Mouse (Mus musculus) splenic B cell, adult 2 months (primary cell): ENCODE results near the gene Tbc1d10b.

Experiments
- DNase-seq: peaks from one replicate; pipeline ENCODE4 v3.0.0-alpha.2; 2011; ENCODE audit warnings: low read depth, low spot score
- H3K27me3 ChIP-seq: 2 replicates; pipeline ENCODE4 v1.6.1; 2012; ENCODE audit warnings: mild to moderate bottlenecking, low read length, moderate library complexity, mixed read lengths; ENCODE audit not compliant: control insufficient read depth, poor library complexity, insufficient read depth, severe bottlenecking
- H3K36me3 ChIP-seq: 2 replicates; pipeline ENCODE4 v1.6.1; 2012; ENCODE audit warnings: mild to moderate bottlenecking, low read length, moderate library complexity, mixed read lengths; ENCODE audit not compliant: control insufficient read depth, poor library complexity, insufficient read depth, severe bottlenecking

Gene Tbc1d10b

DNA sequence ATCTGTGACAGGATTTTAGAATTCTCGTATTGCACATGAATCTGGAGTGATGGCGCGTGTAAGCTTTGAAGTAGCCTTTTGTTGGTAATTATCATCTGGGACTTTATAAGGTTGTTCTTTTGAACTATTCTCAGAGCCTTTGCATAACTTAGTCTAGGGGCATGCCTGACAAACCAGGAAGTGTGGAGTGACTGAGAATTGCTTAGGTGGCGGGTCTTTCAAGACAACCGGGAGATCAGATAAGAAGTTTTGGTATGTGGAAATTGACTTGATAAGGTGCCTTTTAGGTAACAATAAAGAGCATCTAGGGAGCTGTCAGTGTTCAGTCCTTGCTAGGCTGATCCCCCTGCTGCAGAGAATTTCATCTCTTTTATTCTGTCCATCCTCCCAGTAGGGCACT is 41.8 kb downstream of the Tbc1d10b start:
- Histone ChIP-seq H3K27me3 (no peaks in the 10 kb centered on the region), H3K36me3 (no peaks in the 10 kb centered on the region)
- no peak for DNase-seq

DNA sequence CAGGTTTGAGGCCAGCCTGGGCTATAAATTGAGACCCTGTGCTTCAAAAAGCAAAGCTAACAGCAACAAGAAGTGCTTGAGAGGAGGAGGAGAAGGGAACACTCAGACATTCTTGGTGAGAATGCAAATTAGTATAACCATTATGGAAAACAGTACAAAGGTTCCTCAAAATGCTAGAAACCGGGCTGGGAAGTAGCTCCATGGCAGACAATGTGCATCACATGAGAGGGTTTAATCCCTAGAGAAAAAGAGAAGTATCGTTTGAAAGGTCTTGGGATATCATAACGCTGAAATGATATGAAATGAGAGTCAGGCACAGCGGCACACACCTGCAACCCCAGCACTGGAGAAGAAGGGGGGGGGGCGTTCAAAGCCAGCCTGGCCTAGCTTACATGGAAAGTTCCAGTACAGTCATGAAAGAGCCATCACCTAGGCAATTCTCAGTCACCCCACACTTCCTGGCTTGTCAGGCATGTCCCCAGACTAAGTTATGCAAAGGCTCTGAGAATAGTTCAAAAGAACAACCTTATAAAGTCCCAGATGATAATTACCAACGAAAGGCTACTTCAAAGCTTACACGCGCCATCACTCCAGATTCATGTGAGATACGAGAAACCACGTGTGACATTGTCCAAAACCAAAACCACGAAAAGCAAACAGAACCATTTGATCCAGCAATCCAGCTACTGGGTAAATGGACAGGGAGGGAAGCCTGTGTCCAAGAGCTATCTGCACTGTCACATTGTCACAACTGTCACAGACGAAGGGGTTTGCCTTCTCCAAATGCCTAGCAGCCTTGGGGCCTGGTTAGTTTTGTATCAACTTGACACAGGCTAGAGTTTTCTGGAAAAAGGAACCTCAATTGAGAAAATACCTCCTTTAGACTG is 42.4 kb downstream of the Tbc1d10b start:
- peak; percentile 64 for DNase-seq
- no peaks in the 10 kb centered on the region for H3K36me3 ChIP-seq
- H3K27me3 ChIP-seq: no peaks in the 10 kb centered on the region

DNA sequence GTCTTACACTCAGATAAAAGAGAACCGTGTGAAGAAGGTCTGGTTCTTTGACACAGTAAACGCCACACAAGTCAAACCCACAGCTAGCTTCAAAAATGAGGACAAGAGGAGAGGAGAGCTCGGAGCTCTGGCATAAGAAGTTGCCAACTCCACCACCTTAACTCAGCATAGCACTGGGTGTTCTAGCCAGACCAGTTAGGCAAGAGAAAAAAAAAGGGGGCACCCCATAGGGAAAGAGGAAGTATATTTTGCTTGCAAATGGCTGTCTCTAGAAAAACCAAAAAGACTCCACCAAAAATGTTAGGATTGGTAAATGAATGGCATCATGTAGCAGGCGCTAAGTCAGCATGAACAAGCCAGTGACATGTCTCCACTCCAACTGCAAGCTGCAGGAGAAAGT is 44.3 kb downstream of the Tbc1d10b start:
- H3K36me3 ChIP-seq: no peaks in the 10 kb centered on the region
- no peaks in the 10 kb centered on the region for H3K27me3 ChIP-seq
- DNase-seq: peak; percentile 19

DNA sequence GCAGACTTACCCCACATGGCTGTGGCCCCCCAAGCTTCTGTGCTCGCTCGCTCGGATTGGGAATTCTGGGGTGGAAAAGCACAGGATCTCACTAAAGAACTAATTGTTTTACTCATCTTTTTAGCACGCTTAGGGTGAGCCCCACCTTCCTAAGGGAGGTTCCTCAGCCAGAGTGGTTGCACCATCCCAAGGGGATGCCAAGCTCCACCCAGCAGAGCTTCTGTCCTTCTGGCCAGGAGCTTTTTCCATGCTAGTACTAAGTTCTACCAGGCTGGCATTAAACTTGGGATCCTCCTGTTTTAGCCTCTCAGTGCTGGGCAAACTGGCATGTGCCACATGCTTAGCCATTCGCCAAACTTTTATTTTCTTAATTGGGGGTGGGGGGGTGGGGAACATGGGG is 45.7 kb downstream of the Tbc1d10b start:
- DNase-seq: no peak
- no peaks in the 10 kb centered on the region for H3K36me3 ChIP-seq

DNA sequence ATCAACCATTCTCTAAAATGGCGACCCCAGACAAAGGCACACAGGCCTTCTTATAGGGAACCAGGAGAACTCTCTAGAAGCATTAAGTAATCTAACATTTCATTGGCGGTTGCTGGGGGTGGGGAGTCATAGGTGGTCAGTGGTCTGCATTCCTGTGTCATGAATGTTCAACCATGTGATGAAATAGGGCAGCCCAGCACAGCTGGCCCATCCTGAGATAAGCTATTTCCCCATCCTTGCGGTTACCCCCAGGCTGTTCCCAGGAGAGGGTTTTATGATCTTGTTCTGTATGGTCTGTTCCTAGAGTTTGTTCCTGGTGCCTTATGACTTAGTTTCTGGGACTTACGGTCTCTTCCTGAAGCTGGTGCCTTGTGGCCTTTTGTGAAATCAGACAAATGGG is 50.7 kb downstream of the Tbc1d10b start:
- Histone ChIP-seq H3K27me3 (no peaks in the 10 kb centered on the region), H3K36me3 (no peaks in the 10 kb centered on the region)
- no peak for DNase-seq

More for the DNA sequence above, 45.7 kb downstream of the Tbc1d10b start:
- H3K27me3 ChIP-seq: no peaks in the 10 kb centered on the region

DNA sequence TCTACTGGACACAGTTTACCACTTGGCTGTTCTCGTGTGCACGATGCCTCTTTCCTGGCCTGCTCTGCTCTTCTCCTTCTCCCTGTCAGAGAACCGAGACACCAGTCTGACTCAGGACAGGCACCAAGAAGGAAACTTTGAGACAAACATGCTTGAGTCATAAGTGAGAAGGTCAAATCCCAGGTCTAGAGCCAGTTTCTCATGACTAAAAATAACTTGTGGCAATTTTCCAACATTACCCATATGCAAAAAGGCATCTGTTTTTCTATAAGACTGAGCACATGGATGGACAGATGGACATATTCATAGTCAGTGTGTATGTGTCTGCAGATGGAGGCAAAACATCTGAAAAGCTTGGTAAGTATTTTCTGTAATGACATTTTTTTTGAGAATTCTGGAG is 54.8 kb downstream of the Tbc1d10b start:
- no peak for DNase-seq
- Histone ChIP-seq H3K36me3 (no peaks in the 10 kb centered on the region), H3K27me3 (no peaks in the 10 kb centered on the region)

DNA sequence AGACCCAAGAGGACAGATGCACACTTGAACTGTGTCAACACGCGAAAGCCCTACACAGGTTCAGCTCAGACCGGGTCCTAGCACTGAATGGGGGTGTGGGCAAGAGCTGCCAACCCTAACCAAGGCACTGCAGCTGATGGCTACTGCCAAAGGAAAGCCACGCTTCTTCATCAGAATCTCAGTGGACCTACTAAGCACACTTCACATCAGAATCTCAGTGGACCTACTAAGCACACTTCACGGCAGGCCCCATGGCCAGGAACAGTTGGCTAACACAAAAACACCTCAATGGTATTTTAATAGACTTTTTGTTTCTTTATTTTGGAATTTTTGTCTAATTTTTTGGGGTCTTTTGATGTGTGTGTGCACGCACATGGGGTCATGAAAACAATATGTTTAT is 55.8 kb downstream of the Tbc1d10b start:
- Histone ChIP-seq H3K36me3 (no peaks in the 10 kb centered on the region), H3K27me3 (no peaks in the 10 kb centered on the region)
- DNase-seq: no peak

DNA sequence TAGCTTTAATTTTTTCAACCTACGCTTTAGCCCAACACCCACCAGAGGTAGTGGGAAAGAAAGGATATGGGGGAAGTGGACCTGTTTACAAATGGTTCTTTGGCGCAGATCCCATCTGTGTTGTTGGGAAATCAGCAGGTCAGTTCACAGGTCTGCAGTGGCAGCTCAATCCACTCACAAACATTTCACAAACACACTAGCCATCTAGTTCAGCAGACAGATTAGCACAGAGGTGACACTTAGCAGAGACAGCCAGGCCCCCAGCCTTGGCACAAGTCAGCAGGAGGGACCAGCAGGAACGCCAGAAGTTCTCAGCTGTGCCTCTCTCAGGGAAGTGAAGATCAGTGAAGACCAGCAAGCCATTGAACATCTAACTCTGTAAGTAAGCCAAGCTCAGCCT is 60.4 kb downstream of the Tbc1d10b start:
- Histone ChIP-seq H3K27me3 (no peaks in the 10 kb centered on the region), H3K36me3 (no peaks in the 10 kb centered on the region)
- DNase-seq: no peak
